Mouse (Mus musculus) limb, embryonic 14.5 days (tissue): Measurements from ENCODE around the gene Xntrpc. TPM values are rescaled to one million over a fixed set of nuclear protein-coding genes. Genes with fewer than 3 reads are reported as not detected.

Experiments used
- ATAC-seq: fragments of 200-750 bp; cut with Nextera tagmentation; 2 replicates; pipeline ENCODE4 v1.8.0; 2017; ENCODE audit warnings: low read depth, moderate number of reproducible peaks, moderate TSS enrichment; ENCODE audit not compliant: low FRiP score
- DNase-seq: peaks from one replicate; pipeline ENCODE4 v3.0.0-alpha.2; 2015; ENCODE audit warnings: low spot score
- H3K27ac ChIP-seq: fragments of 300-500 bp; sonication (generic); replicated peaks from 2 replicates; pipeline ENCODE4 v1.5.1; 2014; ENCODE audit warnings: low read depth, mild to moderate bottlenecking, low read length, moderate library complexity, mixed read lengths
- H3K27me3 ChIP-seq: fragments of 300-500 bp; sonication (generic); 2 replicates; pipeline ENCODE4 v1.6.1; 2014; ENCODE audit warnings: low read length, mixed read lengths; ENCODE audit not compliant: control insufficient read depth, insufficient read depth
- H3K36me3 ChIP-seq: fragments of 300-500 bp; sonication (generic); 2 replicates; pipeline ENCODE4 v1.6.1; 2014; ENCODE audit warnings: mild to moderate bottlenecking, low read length, moderate library complexity, mixed read lengths; ENCODE audit not compliant: control insufficient read depth, insufficient read depth
- H3K4me1 ChIP-seq: fragments of 300-500 bp; sonication (generic); 2 replicates; pipeline ENCODE4 v1.6.1; 2014; ENCODE audit warnings: antibody characterized with exemption, low read length, mixed read lengths; ENCODE audit not compliant: control insufficient read depth, insufficient read depth
- H3K4me2 ChIP-seq: fragments of 300-500 bp; sonication (generic); replicated peaks from 2 replicates; pipeline ENCODE4 v1.6.1; 2014; ENCODE audit warnings: low read depth, mild to moderate bottlenecking, low read length, moderate library complexity; ENCODE audit not compliant: severe bottlenecking
- H3K4me3 ChIP-seq: fragments of 300-500 bp; sonication (generic); replicated peaks from 2 replicates; pipeline ENCODE4 v1.5.1; 2014; ENCODE audit warnings: low read length
- H3K9ac ChIP-seq: fragments of 300-500 bp; sonication (generic); 2 replicates; pipeline ENCODE4 v1.6.1; 2014; ENCODE audit warnings: mild to moderate bottlenecking, low read depth, low read length, moderate library complexity; ENCODE audit not compliant: severe bottlenecking
- H3K9me3 ChIP-seq: fragments of 300-500 bp; sonication (generic); 2 replicates; pipeline ENCODE4 v1.6.1; 2016; ENCODE audit warnings: low read length; ENCODE audit not compliant: control insufficient read depth
- POLR2A ChIP-seq: fragments of 200-500 bp; IDR thresholded peaks from 2 replicates; pipeline ENCODE4 v1.8.0; 2012; ENCODE audit warnings: inconsistent platforms, mild to moderate bottlenecking, moderate library complexity, borderline replicate concordance; ENCODE audit not compliant: insufficient read depth, insufficient read length; ENCODE audit errors: extremely low read depth
- WGBS: fragments of 180-500 bp; shearing (Covaris S2); extraction: QIAGEN DNeasy Blood & Tissue Kit; methylation state at CpG from one replicate; pipeline ENCODE4 v1.1.7; 2014; 5-methylcytosine and 5-hydroxymethylcytosine counted together
- polyA plus RNA-seq, 2 experiments: library from polyadenylated mRNA; depleted of rRNA in 1 of 2; stranded (reverse) in 1 of 2; unstranded in 1 of 2; fragments of >200 nt; fragmentation: Nextera tagmentation in 1 of 2; extraction: Ambion mirVana in 1 of 2; gene quantifications; 2 replicates each; pipeline versions ENCODE4 v1.2.1 to v1.2.3; 2012 to 2014

Gene Xntrpc
- polyA plus RNA-seq, 2 experiments, result 1.2 to 9.5 TPM

DNA sequence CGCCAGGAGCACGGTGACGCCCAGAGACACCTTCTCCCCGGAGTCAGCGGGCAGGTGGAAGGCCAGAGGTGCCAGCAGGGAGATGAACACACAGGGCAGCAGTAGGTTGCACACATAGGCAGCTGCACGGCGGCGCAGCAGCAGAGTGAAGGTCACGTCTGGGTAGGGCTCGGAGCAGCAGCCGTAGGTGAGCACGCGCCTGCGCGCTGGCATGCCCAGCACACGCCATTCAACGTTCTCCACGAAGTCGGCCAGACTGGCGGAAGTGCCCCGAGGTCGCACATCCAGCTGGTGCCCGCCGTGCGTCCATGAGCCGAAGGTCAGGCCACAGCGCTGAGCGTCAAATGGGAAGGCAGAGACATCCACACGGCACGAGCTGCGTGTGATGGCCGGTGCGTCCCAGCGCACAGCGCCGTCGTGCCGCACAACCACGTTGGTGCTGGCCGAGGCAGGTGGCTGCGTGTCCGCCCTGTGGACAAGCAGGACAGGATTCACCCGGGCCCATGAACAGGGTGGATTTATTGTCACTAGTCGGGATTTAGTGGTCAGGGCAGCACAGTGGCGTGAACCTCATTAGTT lies 47.7 kb downstream of the Xntrpc start:
- Histone ChIP-seq H3K4me1 (no peaks in the 10 kb centered on the region), H3K9me3 (no peaks in the 10 kb centered on the region), H3K36me3 (no peaks in the 10 kb centered on the region), H3K27ac (no peak overlapping the region), H3K9ac (no peak overlapping the region), H3K27me3 (no peaks in the 10 kb centered on the region), H3K4me3 (no peak overlapping the region), H3K4me2 (no peak overlapping the region)
- 78% methylated on average over 44 of the region's 45 CpGs for WGBS
- TF ChIP-seq POLR2A, result no peak
- no peak for ATAC-seq
- no peak for DNase-seq

DNA sequence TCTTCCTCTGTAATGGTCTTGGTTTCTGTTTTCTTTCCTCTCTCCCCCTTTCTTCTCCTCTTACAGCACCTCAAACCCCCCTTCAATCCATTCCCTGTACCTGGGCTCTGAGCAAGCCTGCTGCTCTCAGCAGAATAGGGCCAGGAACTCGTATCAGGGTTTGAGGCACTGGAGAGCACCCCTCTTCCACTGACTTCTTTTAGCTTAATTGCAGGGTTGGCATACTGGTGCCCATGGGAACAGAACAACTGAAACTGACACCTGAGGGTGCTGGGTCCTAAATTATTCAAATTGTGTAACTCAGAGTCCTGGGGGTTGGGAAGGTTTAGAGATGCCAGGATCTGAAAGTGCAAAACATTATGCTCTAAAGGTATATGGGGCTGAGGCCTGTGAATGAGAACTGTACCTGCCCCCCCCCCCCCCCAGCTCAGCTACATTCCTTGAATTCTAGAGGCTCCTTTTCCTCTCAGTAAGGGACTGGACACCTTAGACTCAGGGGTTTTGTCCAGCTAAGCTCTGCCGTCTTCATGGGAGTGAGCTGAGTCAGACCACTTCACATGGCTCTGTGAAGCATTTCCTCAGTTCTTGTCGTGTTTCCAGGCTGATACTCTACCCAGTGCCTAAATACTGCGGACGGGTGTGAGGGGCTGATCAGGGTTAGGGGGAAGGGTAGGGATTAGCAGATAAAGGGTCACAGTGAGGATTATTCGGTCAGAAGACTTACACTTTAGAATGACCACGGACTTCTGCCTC lies 51.2 kb downstream of the Xntrpc start, which contains the start of gene Chrna10:
Gene Chrna10 (minus strand): TSS at position 250 of the 753 bp plus-strand sequence.
- H3K4me2 ChIP-seq, result no peak within 1 kb of the TSS
- H3K27me3 ChIP-seq, result no peaks in the 10 kb centered on the region
- H3K9me3 ChIP-seq, result no peaks in the 10 kb centered on the region
- DNase-seq (no peak), ATAC-seq (no peak)
- no peaks in the 10 kb centered on the region for H3K4me1 ChIP-seq
- H3K27ac ChIP-seq, result no peak within 1 kb of the TSS
- H3K4me3 ChIP-seq, result no peak within 1 kb of the TSS
- peaks cover 29% of the 10 kb centered on the region for H3K36me3 ChIP-seq
- no peak for TF ChIP-seq POLR2A
- 57% methylated on average over 7 of the region's 7 CpGs for WGBS
- no peak within 1 kb of the TSS for H3K9ac ChIP-seq

DNA sequence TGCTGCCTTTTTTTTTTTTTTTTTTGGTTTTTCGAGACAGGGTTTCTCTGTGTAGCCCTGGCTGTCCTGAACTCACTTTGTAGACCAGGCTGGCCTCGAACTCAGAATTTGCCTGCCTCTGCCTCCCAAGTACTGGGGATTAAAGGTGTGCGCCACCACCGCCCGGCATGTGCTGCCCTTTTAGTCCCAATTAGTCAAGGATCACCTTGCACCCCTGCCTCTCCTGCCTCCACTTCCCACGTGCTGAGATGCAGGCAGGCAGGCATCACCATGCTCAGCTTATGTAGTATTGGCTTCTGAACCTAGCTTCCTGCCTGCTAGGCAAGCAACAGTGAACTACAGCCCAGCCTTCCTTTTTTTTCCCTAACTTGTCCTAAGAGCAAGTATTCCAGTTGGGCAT lies 51.9 kb downstream of the Xntrpc start:
- H3K27me3 ChIP-seq, result no peaks in the 10 kb centered on the region
- H3K4me3 ChIP-seq, result no peak overlapping the region
- no peaks in the 10 kb centered on the region for H3K4me1 ChIP-seq
- WGBS, result 76% methylated on average over 6 of the region's 6 CpGs
- H3K36me3 ChIP-seq, result peaks cover 36% of the 10 kb centered on the region
- ATAC-seq (no peak), DNase-seq (no peak)
- H3K4me2 ChIP-seq, result no peak overlapping the region
- no peak overlapping the region for H3K9ac ChIP-seq
- TF ChIP-seq POLR2A, result no peak
- H3K27ac ChIP-seq, result no peak overlapping the region
- H3K9me3 ChIP-seq, result no peaks in the 10 kb centered on the region

DNA sequence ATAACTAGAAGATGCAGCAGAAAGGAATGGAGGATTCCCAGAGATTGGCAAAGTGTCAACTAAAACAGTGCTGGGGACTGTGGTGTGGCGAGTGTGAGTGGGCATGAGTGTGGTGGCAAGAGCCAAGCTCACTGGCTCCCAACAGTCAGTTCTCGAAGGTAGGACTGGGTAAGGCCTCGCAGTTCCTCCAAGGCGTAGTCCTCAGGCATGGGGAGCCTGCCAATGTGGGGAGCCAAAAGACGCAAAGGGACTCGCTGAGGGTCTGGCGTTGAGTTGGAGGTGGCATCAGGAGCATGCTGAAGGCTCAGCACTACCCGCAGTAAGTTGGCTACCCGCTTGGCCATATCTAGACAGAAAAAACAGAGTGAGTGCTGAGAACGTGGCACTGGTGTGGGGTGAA lies 54.8 kb downstream of the Xntrpc start:
- DNase-seq (no peak), ATAC-seq (no peak)
- H3K36me3 ChIP-seq, result peaks cover 65% of the 10 kb centered on the region
- no peak for TF ChIP-seq POLR2A
- H3K9me3 ChIP-seq, result no peaks in the 10 kb centered on the region
- no peaks in the 10 kb centered on the region for H3K27me3 ChIP-seq
- no peak overlapping the region for H3K27ac ChIP-seq
- no peak overlapping the region for H3K4me2 ChIP-seq
- H3K9ac ChIP-seq, result no peak overlapping the region
- no peaks in the 10 kb centered on the region for H3K4me1 ChIP-seq
- WGBS, result 98% methylated on average over 10 of the region's 10 CpGs
- H3K4me3 ChIP-seq, result no peak overlapping the region

DNA sequence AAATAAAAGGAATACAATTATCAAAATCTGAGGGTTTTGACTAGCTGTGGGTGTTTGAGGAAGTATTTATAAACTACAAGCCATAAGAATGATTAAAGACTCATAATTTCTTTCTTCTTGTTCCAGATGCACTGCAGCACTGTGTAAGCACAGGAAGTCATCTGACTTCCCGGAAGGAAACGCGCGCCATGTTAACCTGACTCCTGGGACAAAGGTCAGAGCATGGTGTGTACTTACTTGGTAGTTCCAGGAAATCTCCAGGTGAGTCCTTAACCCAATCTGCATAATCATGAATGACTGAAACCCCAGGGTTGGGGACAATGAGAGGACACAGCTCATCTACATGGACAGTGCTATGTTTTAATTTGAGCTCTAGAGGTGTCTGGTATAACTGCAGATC lies 66.9 kb downstream of the Xntrpc start:
- no peak overlapping the region for H3K9ac ChIP-seq
- no peak for ATAC-seq
- no peaks in the 10 kb centered on the region for H3K9me3 ChIP-seq
- H3K36me3 ChIP-seq, result peaks cover 84% of the 10 kb centered on the region
- 95% methylated on average over 4 of the region's 4 CpGs for WGBS
- H3K4me2 ChIP-seq, result no peak overlapping the region
- H3K4me1 ChIP-seq, result no peaks in the 10 kb centered on the region
- H3K4me3 ChIP-seq, result no peak overlapping the region
- no peak for TF ChIP-seq POLR2A
- no peak for DNase-seq
- H3K27me3 ChIP-seq, result no peaks in the 10 kb centered on the region
- H3K27ac ChIP-seq, result no peak overlapping the region
